Mouse (Mus musculus) cerebral cortex, adult 2 months (tissue): Measurements from ENCODE around the gene Ccdc32.

Experiments used
- WGBS: fragments of 180-500 bp; shearing (Covaris S2); methylation state at CpG from one replicate; pipeline ENCODE4 v1.1.7; 2018; 5-methylcytosine and 5-hydroxymethylcytosine counted together

Ccdc32 gene

GRCm38 (mm10) chr2:119015604-119016180 is 13.5 kb downstream of the Ccdc32 start:
- WGBS, result 70% methylated on average over 12 of the region's 12 CpGs

- WGBS, result 75% methylated on average over 7 of the region's 7 CpGs
Measured at GRCm38 (mm10) chr2:119014989-119015388, 14.2 kb downstream of the Ccdc32 start.

GRCm38 (mm10) chr2:119009376-119009775 is 19.8 kb downstream of the Ccdc32 start:
- WGBS, result 97% methylated on average over 2 of the region's 2 CpGs

- WGBS, result 86% methylated on average over 7 of the region's 7 CpGs
Measured at GRCm38 (mm10) chr2:119006886-119007285, 22.3 kb downstream of the Ccdc32 start.

- 77% methylated on average over 3 of the region's 3 CpGs for WGBS
Measured at GRCm38 (mm10) chr2:118999025-118999639, 30.1 kb downstream of the Ccdc32 start.

- 83% methylated on average over 6 of the region's 6 CpGs for WGBS
Measured at GRCm38 (mm10) chr2:118998115-118998866, 30.9 kb downstream of the Ccdc32 start.

- WGBS, result 57% methylated on average over 1 of the region's 1 CpGs
Measured at GRCm38 (mm10) chr2:118996798-118997105, 32.4 kb downstream of the Ccdc32 start.

- WGBS, result 37% methylated on average over 16 of the region's 16 CpGs
Measured at GRCm38 (mm10) chr2:118995919-118996797, 33.0 kb downstream of the Ccdc32 start.

- 38% methylated on average over 5 of the region's 5 CpGs for WGBS
Measured at GRCm38 (mm10) chr2:118995490-118995889, 33.7 kb downstream of the Ccdc32 start.

GRCm38 (mm10) chr2:118983812-118984211 is 45.4 kb downstream of the Ccdc32 start:
- WGBS, result 77% methylated on average over 8 of the region's 8 CpGs

GRCm38 (mm10) chr2:118980841-118981240 is 48.4 kb downstream of the Ccdc32 start:
- whole genome bisulfite sequencing, result 85% methylated on average over 6 of the region's 6 CpGs

GRCm38 (mm10) chr2:118978064-118978463 is 51.1 kb downstream of the Ccdc32 start:
- 63% methylated on average over 6 of the region's 6 CpGs for WGBS

GRCm38 (mm10) chr2:118976941-118977340 is 52.3 kb downstream of the Ccdc32 start:
- WGBS, result 52% methylated on average over 5 of the region's 5 CpGs

GRCm38 (mm10) chr2:118976282-118976929 is 52.8 kb downstream of the Ccdc32 start:
- 3% methylated on average over 57 of the region's 57 CpGs for WGBS

GRCm38 (mm10) chr2:118975855-118976254 is 53.3 kb downstream of the Ccdc32 start:
- 3% methylated on average over 15 of the region's 15 CpGs for WGBS

- 2% methylated on average over 33 of the region's 33 CpGs for WGBS
Measured at GRCm38 (mm10) chr2:118972687-118973376, 56.4 kb downstream of the Ccdc32 start.

- 86% methylated on average over 5 of the region's 5 CpGs for WGBS
Measured at GRCm38 (mm10) chr2:118972048-118972447, 57.1 kb downstream of the Ccdc32 start.

- 93% methylated on average over 11 of the region's 11 CpGs for WGBS
Measured at GRCm38 (mm10) chr2:118969585-118970147, 59.5 kb downstream of the Ccdc32 start.
